Mouse (Mus musculus): ENCODE data around the gene Dnal4. TPM values are rescaled to one million over a fixed set of nuclear protein-coding genes. Genes with fewer than 3 reads are reported as not detected.
"Not testable (repeated sequence)": the region's sequence is repeated elsewhere in the genome, so short reads cannot be mapped to it uniquely, and the experiment has no call there.

Dnal4 gene
- total RNA-seq (2021), result 10 to 100 TPM; 16.9 to 22.0 TPM
- long read RNA-seq, experiment 1, transcript Dnal4-201 (4 exons, 1,472 nt), result major isoform, 22 of 35 reads
- long read RNA-seq, experiment 1, partial matches to known transcripts, result 6 of 35 reads
- long read RNA-seq, experiment 1, other reads (novel, unspliced or antisense), result 7 of 35 reads
- long read RNA-seq, experiment 2, transcript Dnal4-201 (4 exons, 1,472 nt), result major isoform, 15 of 19 reads
- long read RNA-seq, experiment 2, partial matches to known transcripts, result 3 of 19 reads
- long read RNA-seq, experiment 2, other reads (novel, unspliced or antisense), result 1 of 19 reads

GRCm38 (mm10) chr15:79777749-79778148, at the start of gene Dnal4:
Dnal4 (minus strand) TSS chr15:79777849.
- no peak for DNase-seq

- no peak for DNase-seq
Observed at GRCm38 (mm10) chr15:79827061-79827777, 49.6 kb upstream of the Dnal4 start.

GRCm38 (mm10) chr15:79826221-79826935, 48.7 kb upstream of the Dnal4 start:
- no peak for DNase-seq

GRCm38 (mm10) chr15:79825146-79825825, 47.6 kb upstream of the Dnal4 start:
- DNase-seq, result peak in 1 of 2 experiments; percentile 28

- peak; percentile 79 to 80 for DNase-seq
Observed at GRCm38 (mm10) chr15:79823588-79824280, 46.1 kb upstream of the Dnal4 start.

GRCm38 (mm10) chr15:79822265-79823199, 44.9 kb upstream of the Dnal4 start:
- DNase-seq, result peak in 1 of 2 experiments; percentile 13

- no peak for DNase-seq
Observed at GRCm38 (mm10) chr15:79818325-79818724, 40.7 kb upstream of the Dnal4 start.

- DNase-seq, result no peak
Observed at GRCm38 (mm10) chr15:79813666-79814258, 36.1 kb upstream of the Dnal4 start.

GRCm38 (mm10) chr15:79812840-79813239, 35.2 kb upstream of the Dnal4 start:
- not testable (repeated sequence) for DNase-seq

- no peak for DNase-seq
Observed at GRCm38 (mm10) chr15:79810997-79811396, 33.3 kb upstream of the Dnal4 start.

GRCm38 (mm10) chr15:79810061-79810460, 32.4 kb upstream of the Dnal4 start:
- DNase-seq, result no peak

- no peak for DNase-seq
Observed at GRCm38 (mm10) chr15:79808658-79809057, 31.0 kb upstream of the Dnal4 start.

- peak in 1 of 2 experiments; percentile 74 for DNase-seq
Observed at GRCm38 (mm10) chr15:79808114-79808513, 30.5 kb upstream of the Dnal4 start.

- no peak for DNase-seq
Observed at GRCm38 (mm10) chr15:79807050-79807449, 29.4 kb upstream of the Dnal4 start.

GRCm38 (mm10) chr15:79805246-79805645, 27.6 kb upstream of the Dnal4 start:
- no peak for DNase-seq

- DNase-seq, result peak; percentile 59 to 66
Observed at GRCm38 (mm10) chr15:79804352-79805071, 26.9 kb upstream of the Dnal4 start, which contains the start of gene Nptxr. Nptxr (minus strand) TSS chr15:79804766.

- DNase-seq, result peak in 1 of 2 experiments; percentile 22
Observed at GRCm38 (mm10) chr15:79803533-79804351, 26.1 kb upstream of the Dnal4 start.

GRCm38 (mm10) chr15:79802304-79802703, 24.7 kb upstream of the Dnal4 start:
- no peak for DNase-seq

Measured in heart, adult 18-20 months (tissue).